Mouse (Mus musculus): Measurements from ENCODE around the gene Dcdc2b. TPM values are rescaled to one million over a fixed set of nuclear protein-coding genes. Genes with fewer than 3 reads are reported as not detected.

Dcdc2b gene
- polyA plus RNA-seq, 1 experiment from 2014 or later: 3.5 TPM

- no peak for ATAC-seq (replicated peaks)
- H3K9me3 ChIP-seq: no peaks in the 10 kb centered on the region
- H3K27me3 ChIP-seq: 0 out of 2 replicates have a peak, but pooled peaks cover 2% of the 10 kb centered on the region
- H3K27ac ChIP-seq (replicated peaks): no peak overlapping the region
- H3K9ac ChIP-seq (replicated peaks): no peak overlapping the region
- no peak overlapping the region for H3K4me2 ChIP-seq (replicated peaks)
- WGBS: 21% methylated on average over 1 of the region's 1 CpGs
- peaks cover 10% of the 10 kb centered on the region for H3K4me1 ChIP-seq
- peaks cover 20% of the 10 kb centered on the region for H3K36me3 ChIP-seq
- no peak overlapping the region for H3K4me3 ChIP-seq
Measured at GRCm38 (mm10) chr4:129586943-129587342, 27.1 kb downstream of the Dcdc2b start.

- 83% methylated on average over 9 of the region's 9 CpGs for WGBS
- no peak overlapping the region for H3K27ac ChIP-seq (replicated peaks)
- H3K36me3 ChIP-seq: peaks cover 9% of the 10 kb centered on the region
- no peak overlapping the region for H3K9ac ChIP-seq (replicated peaks)
- H3K4me1 ChIP-seq: peaks cover 10% of the 10 kb centered on the region
- H3K4me2 ChIP-seq (replicated peaks): no peak overlapping the region
- no peak overlapping the region for H3K4me3 ChIP-seq
- H3K27me3 ChIP-seq: 0 out of 2 replicates have a peak, but pooled peaks cover 2% of the 10 kb centered on the region
- ATAC-seq (replicated peaks): no peak
- no peaks in the 10 kb centered on the region for H3K9me3 ChIP-seq
Measured at GRCm38 (mm10) chr4:129585773-129586172, 28.3 kb downstream of the Dcdc2b start.

GRCm38 (mm10) chr4:129584884-129585608, 29.0 kb downstream of the Dcdc2b start:
- Histone ChIP-seq H3K27ac (replicated peaks) (no peak overlapping the region), H3K4me2 (replicated peaks) (peak overlapping the region; percentile 48), H3K9ac (replicated peaks) (peak overlapping the region; percentile 29; the same call in 1 of the 2 replicates), H3K4me3 (peak overlapping the region; percentile 37), H3K9me3 (no peaks in the 10 kb centered on the region), H3K4me1 (peaks cover 10% of the 10 kb centered on the region), H3K27me3 (0 out of 2 replicates have a peak, but pooled peaks cover 2% of the 10 kb centered on the region), H3K36me3 (0 out of 2 replicates have a peak, but pooled peaks cover 1% of the 10 kb centered on the region)
- ATAC-seq (replicated peaks): peak; percentile 57
- 2% methylated on average over 36 of the region's 36 CpGs for WGBS

GRCm38 (mm10) chr4:129584370-129584769, 29.7 kb downstream of the Dcdc2b start:
- H3K36me3 ChIP-seq: no peaks in the 10 kb centered on the region
- H3K9me3 ChIP-seq: no peaks in the 10 kb centered on the region
- peaks cover 10% of the 10 kb centered on the region for H3K4me1 ChIP-seq
- H3K9ac ChIP-seq (replicated peaks): no peak overlapping the region
- 0 out of 2 replicates have a peak, but pooled peaks cover 2% of the 10 kb centered on the region for H3K27me3 ChIP-seq
- ATAC-seq (replicated peaks): no peak
- H3K4me3 ChIP-seq: peak overlapping the region; percentile 37
- H3K27ac ChIP-seq (replicated peaks): no peak overlapping the region
- WGBS: 82% methylated on average over 1 of the region's 1 CpGs
- peak overlapping the region; percentile 48; the same call in 1 of the 2 replicates for H3K4me2 ChIP-seq (replicated peaks)

GRCm38 (mm10) chr4:129582251-129582650, 31.8 kb downstream of the Dcdc2b start:
- 79% methylated on average over 1 of the region's 1 CpGs for WGBS
- no peak overlapping the region for H3K9ac ChIP-seq (replicated peaks)
- H3K27me3 ChIP-seq: 0 out of 2 replicates have a peak, but pooled peaks cover 2% of the 10 kb centered on the region
- H3K4me1 ChIP-seq: peaks cover 10% of the 10 kb centered on the region
- no peaks in the 10 kb centered on the region for H3K36me3 ChIP-seq
- no peak for ATAC-seq (replicated peaks)
- no peak overlapping the region for H3K27ac ChIP-seq (replicated peaks)
- no peak overlapping the region for H3K4me3 ChIP-seq
- no peak overlapping the region for H3K4me2 ChIP-seq (replicated peaks)
- H3K9me3 ChIP-seq: no peaks in the 10 kb centered on the region

- no peaks in the 10 kb centered on the region for H3K9me3 ChIP-seq
- no peak overlapping the region for H3K9ac ChIP-seq (replicated peaks)
- no peak overlapping the region for H3K27ac ChIP-seq (replicated peaks)
- H3K4me3 ChIP-seq: no peak overlapping the region
- H3K36me3 ChIP-seq: no peaks in the 10 kb centered on the region
- H3K4me1 ChIP-seq: peaks cover 14% of the 10 kb centered on the region
- 72% methylated on average over 7 of the region's 7 CpGs for WGBS
- H3K4me2 ChIP-seq (replicated peaks): no peak overlapping the region
- H3K27me3 ChIP-seq: 0 out of 2 replicates have a peak, but pooled peaks cover 2% of the 10 kb centered on the region
- no peak for ATAC-seq (replicated peaks)
Measured at GRCm38 (mm10) chr4:129580347-129580746, 33.7 kb downstream of the Dcdc2b start.

- no peak for ATAC-seq (replicated peaks)
- 95% methylated on average over 5 of the region's 5 CpGs for WGBS
- no peak within 1 kb of the TSS for H3K4me3 ChIP-seq
- no peak within 1 kb of the TSS for H3K4me2 ChIP-seq (replicated peaks)
- H3K9me3 ChIP-seq: no peaks in the 10 kb centered on the region
- no peaks in the 10 kb centered on the region for H3K27me3 ChIP-seq
- peaks cover 5% of the 10 kb centered on the region; the same call in 1 of the 2 replicates for H3K4me1 ChIP-seq
- no peaks in the 10 kb centered on the region for H3K36me3 ChIP-seq
- H3K9ac ChIP-seq (replicated peaks): no peak within 1 kb of the TSS
- no peak within 1 kb of the TSS for H3K27ac ChIP-seq (replicated peaks)
Measured at GRCm38 (mm10) chr4:129578466-129578865, 35.6 kb downstream of the Dcdc2b start, which contains the start of gene Fam167b. Gene Fam167b (minus strand): TSS chr4:129578549.

GRCm38 (mm10) chr4:129577688-129578087, 36.4 kb downstream of the Dcdc2b start:
- H3K9me3 ChIP-seq: no peaks in the 10 kb centered on the region
- H3K27me3 ChIP-seq: no peaks in the 10 kb centered on the region
- ATAC-seq (replicated peaks): no peak
- no peak overlapping the region for H3K27ac ChIP-seq (replicated peaks)
- H3K4me1 ChIP-seq: peaks cover 5% of the 10 kb centered on the region; the same call in 1 of the 2 replicates
- no peak overlapping the region for H3K9ac ChIP-seq (replicated peaks)
- H3K4me3 ChIP-seq: no peak overlapping the region
- 81% methylated on average over 7 of the region's 7 CpGs for WGBS
- H3K36me3 ChIP-seq: no peaks in the 10 kb centered on the region
- H3K4me2 ChIP-seq (replicated peaks): no peak overlapping the region

GRCm38 (mm10) chr4:129576863-129577491, 37.1 kb downstream of the Dcdc2b start:
- WGBS: 30% methylated on average over 21 of the region's 21 CpGs
- Histone ChIP-seq H3K27ac (replicated peaks) (no peak overlapping the region), H3K27me3 (no peaks in the 10 kb centered on the region), H3K9me3 (no peaks in the 10 kb centered on the region), H3K9ac (replicated peaks) (no peak overlapping the region), H3K4me1 (peaks cover 5% of the 10 kb centered on the region; the same call in 1 of the 2 replicates), H3K4me3 (no peak overlapping the region), H3K36me3 (no peaks in the 10 kb centered on the region), H3K4me2 (replicated peaks) (no peak overlapping the region; the same call in 1 of the 2 replicates)
- no peak for ATAC-seq (replicated peaks)

- H3K4me3 ChIP-seq: no peak overlapping the region
- no peaks in the 10 kb centered on the region for H3K27me3 ChIP-seq
- H3K9ac ChIP-seq (replicated peaks): no peak overlapping the region
- no peak for ATAC-seq (replicated peaks)
- H3K27ac ChIP-seq (replicated peaks): no peak overlapping the region
- 61% methylated on average over 7 of the region's 8 CpGs for WGBS
- no peaks in the 10 kb centered on the region for H3K9me3 ChIP-seq
- no peaks in the 10 kb centered on the region for H3K36me3 ChIP-seq
- no peak overlapping the region for H3K4me2 ChIP-seq (replicated peaks)
- H3K4me1 ChIP-seq: peaks cover 5% of the 10 kb centered on the region; the same call in 1 of the 2 replicates
Measured at GRCm38 (mm10) chr4:129575171-129575844, 38.7 kb downstream of the Dcdc2b start.

- no peaks in the 10 kb centered on the region for H3K9me3 ChIP-seq
- H3K27me3 ChIP-seq: no peaks in the 10 kb centered on the region
- H3K4me1 ChIP-seq: peaks cover 5% of the 10 kb centered on the region; the same call in 1 of the 2 replicates
- no peak within 1 kb of the TSS for H3K9ac ChIP-seq (replicated peaks)
- no peaks in the 10 kb centered on the region for H3K36me3 ChIP-seq
- 91% methylated on average over 8 of the region's 8 CpGs for WGBS
- H3K27ac ChIP-seq (replicated peaks): no peak within 1 kb of the TSS
- no peak within 1 kb of the TSS for H3K4me3 ChIP-seq
- no peak for ATAC-seq (replicated peaks)
- H3K4me2 ChIP-seq (replicated peaks): no peak within 1 kb of the TSS
Measured at GRCm38 (mm10) chr4:129573430-129573829, 40.6 kb downstream of the Dcdc2b start, which contains the start of gene Lck. Gene Lck (minus strand): TSS chr4:129573641.

GRCm38 (mm10) chr4:129573093-129573370, 41.0 kb downstream of the Dcdc2b start:
- no peak overlapping the region for H3K4me3 ChIP-seq
- H3K9me3 ChIP-seq: no peaks in the 10 kb centered on the region
- peaks cover 5% of the 10 kb centered on the region; the same call in 1 of the 2 replicates for H3K4me1 ChIP-seq
- no peaks in the 10 kb centered on the region for H3K36me3 ChIP-seq
- H3K27ac ChIP-seq (replicated peaks): no peak overlapping the region
- no peak for ATAC-seq (replicated peaks)
- 97% methylated on average over 4 of the region's 4 CpGs for WGBS
- H3K27me3 ChIP-seq: no peaks in the 10 kb centered on the region
- H3K9ac ChIP-seq (replicated peaks): no peak overlapping the region
- H3K4me2 ChIP-seq (replicated peaks): no peak overlapping the region

All from forebrain, embryonic 15.5 days (tissue).